Mouse (Mus musculus): Measurements from ENCODE around the gene Nxt2. TPM values are rescaled to one million over a fixed set of nuclear protein-coding genes. Genes with fewer than 3 reads are reported as not detected.
"Not testable (repeated sequence)": the region's sequence is repeated elsewhere in the genome, so short reads cannot be mapped to it uniquely, and the experiment has no call there.

Gene Nxt2
- polyA plus RNA-seq, 1 experiment from 2014 or later: 23.3 TPM

- Histone ChIP-seq H3K9ac (ENCODE audit: low read depth, low read length) (no peak overlapping the region), H3K4me2 (replicated peaks; ENCODE audit: low read depth, low read length) (peak overlapping the region; percentile 34), H3K4me1 (ENCODE audit: control insufficient read depth, insufficient read depth, low read length) (no peaks in the 10 kb centered on the region), H3K27me3 (ENCODE audit: control insufficient read depth, insufficient read depth, low read length) (no peaks in the 10 kb centered on the region), H3K4me3 (ENCODE audit: low read length) (peak overlapping the region; percentile 48), H3K36me3 (ENCODE audit: control insufficient read depth, insufficient read depth, low read length) (no peaks in the 10 kb centered on the region), H3K9me3 (ENCODE audit: control insufficient read depth, low read length) (no peaks in the 10 kb centered on the region), H3K27ac (ENCODE audit: low read depth, low read length) (no peak overlapping the region)
- 28% methylated on average over 15 of the region's 15 CpGs for WGBS
- ATAC-seq (ENCODE audit: low FRiP score, low TSS enrichment): peak; percentile 68
Observed at GRCm38 (mm10) chrX:142227398-142228054, 956 bp downstream of the Nxt2 start.

- Histone ChIP-seq H3K27me3 (ENCODE audit: control insufficient read depth, insufficient read depth, low read length) (no peaks in the 10 kb centered on the region), H3K4me1 (ENCODE audit: control insufficient read depth, insufficient read depth, low read length) (no peaks in the 10 kb centered on the region), H3K9ac (ENCODE audit: low read depth, low read length) (0 out of 2 replicates have a peak overlapping the region, but pooled peaks have one; percentile 42), H3K4me2 (replicated peaks; ENCODE audit: low read depth, low read length) (peak overlapping the region; percentile 35), H3K4me3 (ENCODE audit: low read length) (peak overlapping the region; percentile 48), H3K9me3 (ENCODE audit: control insufficient read depth, low read length) (no peaks in the 10 kb centered on the region), H3K27ac (ENCODE audit: low read depth, low read length) (peak overlapping the region; percentile 86), H3K36me3 (ENCODE audit: control insufficient read depth, insufficient read depth, low read length) (no peaks in the 10 kb centered on the region)
- peak; percentile 99 for ATAC-seq (ENCODE audit: low FRiP score, low TSS enrichment)
- WGBS: 33% methylated on average over 32 of the region's 42 CpGs
Observed at GRCm38 (mm10) chrX:142228055-142228768, 1.6 kb downstream of the Nxt2 start.

- 40% methylated on average over 7 of the region's 7 CpGs for WGBS
- Histone ChIP-seq H3K27ac (ENCODE audit: low read depth, low read length) (no peak overlapping the region), H3K36me3 (ENCODE audit: control insufficient read depth, insufficient read depth, low read length) (no peaks in the 10 kb centered on the region), H3K27me3 (ENCODE audit: control insufficient read depth, insufficient read depth, low read length) (no peaks in the 10 kb centered on the region), H3K9ac (ENCODE audit: low read depth, low read length) (peak overlapping the region; percentile 18; the same call in 1 of the 2 replicates), H3K4me2 (replicated peaks; ENCODE audit: low read depth, low read length) (peak overlapping the region; percentile 35), H3K4me1 (ENCODE audit: control insufficient read depth, insufficient read depth, low read length) (no peaks in the 10 kb centered on the region), H3K9me3 (ENCODE audit: control insufficient read depth, low read length) (no peaks in the 10 kb centered on the region), H3K4me3 (ENCODE audit: low read length) (peak overlapping the region; percentile 48)
- ATAC-seq (ENCODE audit: low FRiP score, low TSS enrichment): no peak
Observed at GRCm38 (mm10) chrX:142228769-142229158, 2.2 kb downstream of the Nxt2 start.

- WGBS: 85% methylated on average over 1 of the region's 1 CpGs
- H3K9me3 ChIP-seq (ENCODE audit: control insufficient read depth, low read length); H3K4me2 ChIP-seq (replicated peaks; ENCODE audit: low read depth, low read length); H3K27ac ChIP-seq (ENCODE audit: low read depth, low read length); H3K4me3 ChIP-seq (ENCODE audit: low read length); H3K9ac ChIP-seq (ENCODE audit: low read depth, low read length); H3K4me1 ChIP-seq (ENCODE audit: control insufficient read depth, insufficient read depth, low read length); H3K27me3 ChIP-seq (ENCODE audit: control insufficient read depth, insufficient read depth, low read length); ATAC-seq (ENCODE audit: low FRiP score, low TSS enrichment); H3K36me3 ChIP-seq (ENCODE audit: control insufficient read depth, insufficient read depth, low read length): not testable (repeated sequence)
Observed at GRCm38 (mm10) chrX:142236146-142236545, 9.6 kb downstream of the Nxt2 start.

- Histone ChIP-seq H3K4me2 (replicated peaks; ENCODE audit: low read depth, low read length) (no peak overlapping the region), H3K4me1 (ENCODE audit: control insufficient read depth, insufficient read depth, low read length) (no peaks in the 10 kb centered on the region), H3K9ac (ENCODE audit: low read depth, low read length) (no peak overlapping the region), H3K36me3 (ENCODE audit: control insufficient read depth, insufficient read depth, low read length) (no peaks in the 10 kb centered on the region; the same call in 1 of the 2 replicates), H3K4me3 (ENCODE audit: low read length) (no peak overlapping the region), H3K27me3 (ENCODE audit: control insufficient read depth, insufficient read depth, low read length) (no peaks in the 10 kb centered on the region), H3K9me3 (ENCODE audit: control insufficient read depth, low read length) (no peaks in the 10 kb centered on the region), H3K27ac (ENCODE audit: low read depth, low read length) (no peak overlapping the region)
- no peak for ATAC-seq (ENCODE audit: low FRiP score, low TSS enrichment)
- WGBS: 61% methylated on average over 2 of the region's 2 CpGs
Observed at GRCm38 (mm10) chrX:142237101-142237500, 10.5 kb downstream of the Nxt2 start.

GRCm38 (mm10) chrX:142245682-142246327 is 19.2 kb downstream of the Nxt2 start:
- 76% methylated on average over 5 of the region's 5 CpGs for WGBS
- H3K27me3 ChIP-seq (ENCODE audit: control insufficient read depth, insufficient read depth, low read length): no peaks in the 10 kb centered on the region
- ATAC-seq (ENCODE audit: low FRiP score, low TSS enrichment): no peak
- no peak overlapping the region for H3K9ac ChIP-seq (ENCODE audit: low read depth, low read length)
- H3K27ac ChIP-seq (ENCODE audit: low read depth, low read length): no peak overlapping the region
- no peaks in the 10 kb centered on the region for H3K9me3 ChIP-seq (ENCODE audit: control insufficient read depth, low read length)
- no peaks in the 10 kb centered on the region for H3K4me1 ChIP-seq (ENCODE audit: control insufficient read depth, insufficient read depth, low read length)
- H3K36me3 ChIP-seq (ENCODE audit: control insufficient read depth, insufficient read depth, low read length): no peaks in the 10 kb centered on the region
- H3K4me2 ChIP-seq (replicated peaks; ENCODE audit: low read depth, low read length): no peak overlapping the region
- no peak overlapping the region for H3K4me3 ChIP-seq (ENCODE audit: low read length)

- Histone ChIP-seq H3K27ac (ENCODE audit: low read depth, low read length) (no peak overlapping the region), H3K9ac (ENCODE audit: low read depth, low read length) (no peak overlapping the region), H3K4me2 (replicated peaks; ENCODE audit: low read depth, low read length) (no peak overlapping the region), H3K27me3 (ENCODE audit: control insufficient read depth, insufficient read depth, low read length) (no peaks in the 10 kb centered on the region), H3K9me3 (ENCODE audit: control insufficient read depth, low read length) (no peaks in the 10 kb centered on the region), H3K4me3 (ENCODE audit: low read length) (no peak overlapping the region), H3K36me3 (ENCODE audit: control insufficient read depth, insufficient read depth, low read length) (no peaks in the 10 kb centered on the region), H3K4me1 (ENCODE audit: control insufficient read depth, insufficient read depth, low read length) (no peaks in the 10 kb centered on the region)
- WGBS: 86% methylated on average over 7 of the region's 7 CpGs
- no peak for ATAC-seq (ENCODE audit: low FRiP score, low TSS enrichment)
Observed at GRCm38 (mm10) chrX:142250008-142250736, 23.6 kb downstream of the Nxt2 start.

GRCm38 (mm10) chrX:142276031-142276430 is 49.5 kb downstream of the Nxt2 start:
- no peak overlapping the region for H3K4me3 ChIP-seq (ENCODE audit: low read length)
- H3K4me1 ChIP-seq (ENCODE audit: control insufficient read depth, insufficient read depth, low read length): no peaks in the 10 kb centered on the region
- H3K9ac ChIP-seq (ENCODE audit: low read depth, low read length): no peak overlapping the region
- H3K4me2 ChIP-seq (replicated peaks; ENCODE audit: low read depth, low read length): no peak overlapping the region
- no peak for ATAC-seq (ENCODE audit: low FRiP score, low TSS enrichment)
- H3K27me3 ChIP-seq (ENCODE audit: control insufficient read depth, insufficient read depth, low read length): no peaks in the 10 kb centered on the region
- H3K36me3 ChIP-seq (ENCODE audit: control insufficient read depth, insufficient read depth, low read length): no peaks in the 10 kb centered on the region
- WGBS: 67% methylated on average over 3 of the region's 3 CpGs
- no peaks in the 10 kb centered on the region for H3K9me3 ChIP-seq (ENCODE audit: control insufficient read depth, low read length)
- H3K27ac ChIP-seq (ENCODE audit: low read depth, low read length): no peak overlapping the region

Data from kidney, embryonic 14.5 days (tissue).